Mouse (Mus musculus) CH12.LX (cell line): ENCODE data around the gene BC052040. TPM values are rescaled to one million over a fixed set of nuclear protein-coding genes. Genes with fewer than 3 reads are reported as not detected.

Experiments used
- DNase-seq: peaks from one replicate; pipeline ENCODE4 v3.0.0-alpha.2; 2013; ENCODE audit errors: extremely low read depth
- H3K27ac ChIP-seq: 2 replicates; pipeline ENCODE4 v1.5.1; 2012; ENCODE audit warnings: low read depth, mild to moderate bottlenecking, control low read depth, moderate library complexity; ENCODE audit not compliant: insufficient read depth
- H3K27me3 ChIP-seq: replicated peaks from 2 replicates; pipeline ENCODE3; 2012; ENCODE audit warnings: inconsistent platforms
- H3K36me3 ChIP-seq, 2 experiments: replicated peaks in 1 of 2; 2 replicates each; pipeline versions ENCODE3 to v1.6.1; 2012; ENCODE audit warnings: inconsistent platforms in 1 of 2, low read length in 1 of 2, mild to moderate bottlenecking in 1 of 2, mixed read lengths in 1 of 2, moderate library complexity in 1 of 2; ENCODE audit not compliant: control insufficient read depth in 1 of 2, insufficient read depth in 1 of 2
- H3K4me1 ChIP-seq, 2 experiments: 2 replicates each; pipeline ENCODE4 v1.6.1; 2012; ENCODE audit warnings: inconsistent platforms in 1 of 2, moderate library complexity in 1 of 2; ENCODE audit not compliant: insufficient read depth in 2 of 2, control insufficient read depth in 1 of 2
- H3K4me2 ChIP-seq: 2 replicates; pipeline ENCODE4 v1.6.1; 2012; ENCODE audit warnings: low read depth, mild to moderate bottlenecking, control low read depth; ENCODE audit not compliant: poor library complexity, insufficient read depth, severe bottlenecking
- H3K4me3 ChIP-seq, 3 experiments: fragments of 150-350 bp in 1 of 3; sonication (generic) in 1 of 3; replicated peaks in 1 of 3; 2 replicates each; pipeline versions ENCODE3 to v1.5.1; 2011 to 2012; ENCODE audit warnings: low read depth in 2 of 3, low read length in 2 of 3, mild to moderate bottlenecking in 2 of 3, moderate library complexity in 2 of 3, control low read depth in 1 of 3, improper control_type of control experiment in 1 of 3, inconsistent platforms in 1 of 3, mixed read lengths in 1 of 3; ENCODE audit not compliant: poor library complexity in 1 of 3
- H3K79me2 ChIP-seq: replicated peaks from 2 replicates; pipeline ENCODE4 v1.6.1; 2012; ENCODE audit warnings: mild to moderate bottlenecking, moderate library complexity; ENCODE audit not compliant: control insufficient read depth, poor library complexity, insufficient read depth, severe bottlenecking; ENCODE audit errors: extremely low read depth
- H3K9ac ChIP-seq: 2 replicates; pipeline ENCODE4 v1.6.1; 2012; ENCODE audit warnings: low read depth, mild to moderate bottlenecking, control low read depth, moderate library complexity; ENCODE audit not compliant: insufficient read depth
- H3K9me3 ChIP-seq: replicated peaks from 2 replicates; pipeline ENCODE3; 2012; ENCODE audit warnings: low read length, inconsistent platforms, mixed read lengths
- CHD2 ChIP-seq: IDR thresholded peaks from 2 replicates; pipeline ENCODE4 v1.6.1; 2011; ENCODE audit warnings: low read length, improper control_type of control experiment
- E2F4 ChIP-seq: IDR thresholded peaks from 2 replicates; pipeline ENCODE4 v1.6.1; 2011; ENCODE audit warnings: low read depth, low read length, improper control_type of control experiment; ENCODE audit not compliant: insufficient replicate concordance
- ELF1 ChIP-seq: IDR thresholded peaks from 2 replicates; pipeline ENCODE4 v1.6.1; 2014; ENCODE audit warnings: low read depth, mild to moderate bottlenecking, inconsistent platforms, low read length, improper control_type of control experiment
- EP300 ChIP-seq: IDR thresholded peaks from 2 replicates; pipeline ENCODE4 v1.6.1; 2011; ENCODE audit warnings: low read length, improper control_type of control experiment
- ETS1 ChIP-seq: conservative IDR thresholded peaks from 2 replicates; pipeline ENCODE4 v1.6.1; 2012; ENCODE audit warnings: low read depth, mild to moderate bottlenecking, inconsistent platforms, low read length, improper control_type of control experiment, moderate library complexity
- JUN ChIP-seq: IDR thresholded peaks from 2 replicates; pipeline ENCODE4 v1.6.1; 2011; ENCODE audit warnings: low read depth, mild to moderate bottlenecking, low read length, improper control_type of control experiment, moderate library complexity; ENCODE audit not compliant: insufficient read depth
- MAFK ChIP-seq: IDR thresholded peaks from 2 replicates; pipeline ENCODE4 v1.6.1; 2011; ENCODE audit warnings: low read length, improper control_type of control experiment; ENCODE audit not compliant: insufficient replicate concordance
- MAZ ChIP-seq: IDR thresholded peaks from 2 replicates; pipeline ENCODE4 v1.6.1; 2012; ENCODE audit warnings: low read depth, mild to moderate bottlenecking, inconsistent platforms, low read length, improper control_type of control experiment, moderate library complexity
- POLR2A ChIP-seq: IDR thresholded peaks from 2 replicates; pipeline ENCODE4 v1.6.1; 2011; ENCODE audit warnings: low read depth, mild to moderate bottlenecking, improper control_type of control experiment, low read length
- POLR2AphosphoS2 ChIP-seq: IDR thresholded peaks from 2 replicates; pipeline ENCODE4 v1.6.1; 2011; ENCODE audit warnings: low read depth, low read length, improper control_type of control experiment
- RAD21 ChIP-seq: IDR thresholded peaks from 2 replicates; pipeline ENCODE4 v1.6.1; 2011; ENCODE audit warnings: low read depth, mild to moderate bottlenecking, low read length, improper control_type of control experiment, moderate library complexity
- SMC3 ChIP-seq: IDR thresholded peaks from 2 replicates; pipeline ENCODE4 v1.6.1; 2011; ENCODE audit warnings: low read depth, low read length, improper control_type of control experiment
- TCF12 ChIP-seq: IDR thresholded peaks from 2 replicates; pipeline ENCODE4 v1.6.1; 2014; ENCODE audit warnings: low read depth, mild to moderate bottlenecking, inconsistent platforms, low read length, improper control_type of control experiment
- USF1 ChIP-seq: IDR thresholded peaks from 2 replicates; pipeline ENCODE4 v1.6.1; 2014; ENCODE audit warnings: low read depth, mild to moderate bottlenecking, inconsistent platforms, low read length, improper control_type of control experiment
- ZC3H11A ChIP-seq: IDR thresholded peaks from 2 replicates; pipeline ENCODE4 v1.6.1; 2012; ENCODE audit warnings: low read depth, mild to moderate bottlenecking, inconsistent platforms, low read length, improper control_type of control experiment
- ZMIZ1 ChIP-seq: IDR thresholded peaks from 2 replicates; pipeline ENCODE4 v1.6.1; 2012; ENCODE audit warnings: low read depth, mild to moderate bottlenecking, inconsistent platforms, low read length, improper control_type of control experiment
- dilution Hi-C: fragments of 300-500 bp; cut with MboI; formaldehyde crosslinking; loops from 2 replicates; pipeline ENCODE4 v1.14.3; 2020; ENCODE audit warnings: low sequenced_read_pairs; ENCODE audit not compliant: extremely low pct_unique_long_range_greater_than_20kb, extremely low pct_ligation_motif_present
- in situ Hi-C: fragments of 300-500 bp; cut with MboI; formaldehyde crosslinking; loops from 3 replicates; pipeline ENCODE4 v1.14.3; 2019; ENCODE audit warnings: low sequenced_read_pairs, low pct_ligation_motif_present, low pct_unique_long_range_greater_than_20kb, mixed read lengths
- polyA plus RNA-seq: library from polyadenylated mRNA; unstranded; fragments of >175 nt; gene quantifications from 2 replicates; pipeline ENCODE4 v1.2.1, GENCODE M21; 2012; ENCODE audit warnings: low read depth; ENCODE audit not compliant: insufficient read length
- total RNA-seq, 2 experiments: library from RNA; depleted of rRNA; stranded (reverse); fragments of 300-350 nt in 1 of 2; fragments of >200 nt in 1 of 2; gene quantifications; 2 replicates each; pipeline ENCODE4 v1.2.3; 2012 to 2014

The BC052040 gene
- total and polyA plus RNA-seq, 3 experiments: 5.9 to 16.5 (median 6.5) TPM

DNA sequence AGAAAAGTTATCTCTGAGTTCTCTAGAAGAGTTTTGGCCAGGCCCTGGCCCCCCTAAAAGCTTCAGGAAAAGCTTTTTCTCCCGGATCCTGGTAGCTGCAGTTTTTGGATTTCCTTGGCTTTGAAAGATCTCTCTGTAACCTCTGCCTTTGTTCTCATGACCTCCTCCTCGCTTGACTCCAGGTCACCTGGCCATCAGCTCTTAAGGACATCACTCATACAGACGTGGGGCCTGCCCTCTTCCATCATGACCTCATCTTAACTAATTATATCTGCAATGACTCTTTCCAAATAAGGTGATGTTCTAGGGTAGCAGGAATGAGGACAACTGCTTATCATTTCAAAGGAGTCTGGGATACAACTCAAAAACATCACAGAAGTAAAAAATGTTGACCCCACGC lies 226.9 kb downstream of the BC052040 start:
- Histone ChIP-seq H3K27ac (no peak overlapping the region), H3K79me2 (no peaks in the 10 kb centered on the region)
- dilution Hi-C loops: no loop called here

DNA sequence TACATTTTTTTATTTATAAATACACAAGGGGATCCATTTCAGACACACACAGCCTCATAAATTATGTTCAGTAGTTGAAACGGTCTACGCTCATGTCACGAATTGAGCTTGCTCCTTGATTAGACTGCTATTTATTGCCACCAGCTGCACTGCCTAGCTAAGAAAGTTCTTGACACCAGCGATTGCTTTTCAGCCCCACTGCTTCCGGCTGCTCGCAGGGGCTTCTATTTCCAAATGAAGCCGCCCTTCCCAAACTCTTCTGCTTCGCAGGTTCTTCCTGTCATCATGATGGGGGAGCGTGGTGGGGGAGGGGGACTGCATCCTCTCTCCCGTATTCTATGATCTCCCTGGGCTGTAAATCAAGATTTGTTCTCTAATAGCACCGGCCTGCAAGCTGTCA lies 231.8 kb downstream of the BC052040 start:
- H3K4me3 ChIP-seq: no peak overlapping the region
- no peak for DNase-seq
- in situ Hi-C loops: no loop called here
- no peaks in the 10 kb centered on the region for H3K27me3 ChIP-seq
- TF ChIP-seq RAD21 (no peak), ELF1 (no peak), POLR2A (no peak), ZMIZ1 (no peak), POLR2AphosphoS2 (no peak), ETS1 (no peak), EP300 (no peak), CHD2 (no peak), USF1 (no peak), JUN (no peak), SMC3 (no peak), TCF12 (no peak), ZC3H11A (no peak), MAZ (no peak)
- no peak overlapping the region for H3K27ac ChIP-seq
- dilution Hi-C loops: no loop called here
- H3K4me2 ChIP-seq: no peak overlapping the region
- no peaks in the 10 kb centered on the region for H3K9me3 ChIP-seq
- no peaks in the 10 kb centered on the region for H3K36me3 ChIP-seq
- no peaks in the 10 kb centered on the region for H3K79me2 ChIP-seq
- H3K4me1 ChIP-seq: no peaks in the 10 kb centered on the region
- H3K9ac ChIP-seq: no peak overlapping the region

More for the DNA sequence above, 226.9 kb downstream of the BC052040 start:
- Histone ChIP-seq H3K36me3 (no peaks in the 10 kb centered on the region), H3K4me2 (no peak overlapping the region), H3K9me3 (no peaks in the 10 kb centered on the region), H3K27me3 (no peaks in the 10 kb centered on the region), H3K4me3 (no peak overlapping the region), H3K4me1 (no peaks in the 10 kb centered on the region), H3K9ac (no peak overlapping the region)
- no peak for TF ChIP-seq E2F4
- in situ Hi-C loops: no loop called here
- DNase-seq: no peak

DNA sequence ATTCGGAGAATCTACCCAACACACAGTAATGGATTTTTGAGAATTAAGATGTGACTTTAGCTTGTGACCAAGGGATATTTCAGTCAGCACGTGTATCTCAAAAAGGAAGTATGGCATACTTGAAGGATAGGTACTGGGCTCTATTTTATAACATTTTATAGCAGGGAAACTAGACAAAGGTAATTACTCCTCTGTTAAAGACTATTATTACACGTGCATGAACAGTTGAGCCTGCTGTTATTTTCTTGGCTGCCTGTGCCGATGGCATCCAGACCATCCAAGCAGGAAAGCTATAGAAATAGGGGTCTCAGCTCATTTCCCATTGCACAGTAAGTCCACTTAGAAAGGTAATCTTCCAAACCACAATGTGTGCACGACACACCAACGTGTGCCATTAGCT lies 232.2 kb downstream of the BC052040 start:
- dilution Hi-C loops: no loop called here
- no peak overlapping the region for H3K9ac ChIP-seq
- no peak overlapping the region for H3K4me3 ChIP-seq
- no peaks in the 10 kb centered on the region for H3K79me2 ChIP-seq
- in situ Hi-C loops: no loop called here
- H3K36me3 ChIP-seq: no peaks in the 10 kb centered on the region
- H3K27ac ChIP-seq: no peak overlapping the region
- DNase-seq: no peak
- no peaks in the 10 kb centered on the region for H3K9me3 ChIP-seq
- H3K4me2 ChIP-seq: no peak overlapping the region
- TF ChIP-seq SMC3: no peak
- TF ChIP-seq USF1: no peak
- no peak for TF ChIP-seq ZC3H11A
- TF ChIP-seq MAFK: no peak
- no peak for TF ChIP-seq RAD21
- H3K27me3 ChIP-seq: no peaks in the 10 kb centered on the region
- H3K4me1 ChIP-seq: no peaks in the 10 kb centered on the region
